Mouse (Mus musculus) MEL (cell line): ENCODE data around the gene Sgpp2.

Experiments used
- BHLHE40 ChIP-seq: IDR thresholded peaks from 2 replicates; pipeline ENCODE4 v1.6.1; 2012; ENCODE audit warnings: low read depth, mild to moderate bottlenecking, inconsistent platforms, low read length, improper control_type of control experiment, borderline replicate concordance
- E2F4 ChIP-seq: IDR thresholded peaks from 2 replicates; pipeline ENCODE4 v1.6.1; 2011; ENCODE audit warnings: low read depth, low read length, improper control_type of control experiment, borderline replicate concordance
- EP300 ChIP-seq, 2 experiments: IDR thresholded peaks; 2 replicates each; pipeline ENCODE4 v1.6.1; 2011; ENCODE audit warnings: improper control_type of control experiment in 2 of 2, low read length in 2 of 2, low read depth in 1 of 2, mild to moderate bottlenecking in 1 of 2
- ETS1 ChIP-seq: IDR thresholded peaks from 2 replicates; pipeline ENCODE4 v1.6.1; 2012; ENCODE audit warnings: low read depth, mild to moderate bottlenecking, inconsistent platforms, low read length, improper control_type of control experiment, moderate library complexity
- GABPA ChIP-seq: IDR thresholded peaks from 2 replicates; pipeline ENCODE4 v1.6.1; 2012; ENCODE audit warnings: low read depth, mild to moderate bottlenecking, inconsistent platforms, low read length, improper control_type of control experiment, moderate library complexity
- HCFC1 ChIP-seq: IDR thresholded peaks from 2 replicates; pipeline ENCODE4 v1.6.1; 2012; ENCODE audit warnings: low read depth, mild to moderate bottlenecking, inconsistent platforms, low read length, improper control_type of control experiment, moderate library complexity
- MYC ChIP-seq: IDR thresholded peaks from 2 replicates; pipeline ENCODE4 v1.6.1; 2011; ENCODE audit warnings: low read depth, mild to moderate bottlenecking, low read length, improper control_type of control experiment, moderate library complexity
- POLR2A ChIP-seq, 2 experiments: IDR thresholded peaks; 2 replicates each; pipeline ENCODE4 v1.6.1; 2011 to 2012; ENCODE audit warnings: low read length in 2 of 2, mild to moderate bottlenecking in 2 of 2, control low read depth in 1 of 2, improper control_type of control experiment in 1 of 2, low read depth in 1 of 2, moderate library complexity in 1 of 2; ENCODE audit not compliant: control insufficient read depth in 1 of 2, insufficient read depth in 1 of 2, poor library complexity in 1 of 2
- SIN3A ChIP-seq: IDR thresholded peaks from 2 replicates; pipeline ENCODE4 v1.6.1; 2012; ENCODE audit warnings: low read length, improper control_type of control experiment, inconsistent platforms
- SMC3 ChIP-seq: IDR thresholded peaks from 2 replicates; pipeline ENCODE4 v1.6.1; 2011; ENCODE audit warnings: low read depth, low read length, improper control_type of control experiment
- USF1 ChIP-seq: IDR thresholded peaks from 2 replicates; pipeline ENCODE4 v1.6.1; 2014; ENCODE audit warnings: low read depth, mild to moderate bottlenecking, inconsistent platforms, low read length, improper control_type of control experiment, moderate library complexity

DNA sequence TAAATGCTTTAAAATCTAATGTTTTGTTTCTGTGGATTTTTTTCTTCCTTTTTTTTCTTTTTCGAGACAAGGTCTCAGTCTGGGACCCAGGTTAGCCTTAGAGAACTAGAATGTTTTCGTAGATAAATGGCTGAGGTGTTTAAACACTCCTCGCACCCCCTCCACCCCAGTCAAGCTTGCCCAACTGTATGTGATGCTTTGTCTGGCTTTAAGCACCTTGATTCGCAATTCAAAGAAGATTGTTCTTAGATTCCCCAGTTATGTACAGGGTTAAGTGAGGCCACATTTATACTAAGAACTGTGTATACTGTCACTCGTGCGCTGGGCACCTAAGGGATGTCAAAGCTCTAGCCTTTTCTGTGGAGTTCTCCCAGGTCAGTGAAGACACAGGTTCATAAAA is 110.1 kb downstream of the Sgpp2 start:
- TF ChIP-seq EP300 (IDR thresholded peaks at IDR 0.05; ENCODE audit: low read depth in 1 of 2, low read length in 2 of 2): no peak
- TF ChIP-seq BHLHE40: no peak
- TF ChIP-seq MYC: no peak
- TF ChIP-seq HCFC1: no peak
- no peak for TF ChIP-seq ETS1
- no peak for TF ChIP-seq SMC3
- TF ChIP-seq POLR2A (IDR thresholded peaks at IDR 0.05; ENCODE audit: control insufficient read depth in 1 of 2, insufficient read depth in 1 of 2, low read depth in 1 of 2, low read length in 2 of 2, poor library complexity in 1 of 2): no peak
- no peak for TF ChIP-seq GABPA
- TF ChIP-seq USF1: no peak
- no peak for TF ChIP-seq E2F4
- no peak for TF ChIP-seq SIN3A
